Mouse (Mus musculus): ENCODE results near the gene Sept1. TPM values are rescaled to one million over a fixed set of nuclear protein-coding genes. Genes with fewer than 3 reads are reported as not detected.
A peak's percentile ranks its signal among the peaks of the same experiment; 100 is the strongest.
"Not testable (repeated sequence)": the region's sequence is repeated elsewhere in the genome, so short reads cannot be mapped to it uniquely, and the experiment has no call there.

The Sept1 gene
- total RNA-seq, 4 experiments from 2014 or later: 2.1 to 3.9 (median 2.6) TPM

DNA sequence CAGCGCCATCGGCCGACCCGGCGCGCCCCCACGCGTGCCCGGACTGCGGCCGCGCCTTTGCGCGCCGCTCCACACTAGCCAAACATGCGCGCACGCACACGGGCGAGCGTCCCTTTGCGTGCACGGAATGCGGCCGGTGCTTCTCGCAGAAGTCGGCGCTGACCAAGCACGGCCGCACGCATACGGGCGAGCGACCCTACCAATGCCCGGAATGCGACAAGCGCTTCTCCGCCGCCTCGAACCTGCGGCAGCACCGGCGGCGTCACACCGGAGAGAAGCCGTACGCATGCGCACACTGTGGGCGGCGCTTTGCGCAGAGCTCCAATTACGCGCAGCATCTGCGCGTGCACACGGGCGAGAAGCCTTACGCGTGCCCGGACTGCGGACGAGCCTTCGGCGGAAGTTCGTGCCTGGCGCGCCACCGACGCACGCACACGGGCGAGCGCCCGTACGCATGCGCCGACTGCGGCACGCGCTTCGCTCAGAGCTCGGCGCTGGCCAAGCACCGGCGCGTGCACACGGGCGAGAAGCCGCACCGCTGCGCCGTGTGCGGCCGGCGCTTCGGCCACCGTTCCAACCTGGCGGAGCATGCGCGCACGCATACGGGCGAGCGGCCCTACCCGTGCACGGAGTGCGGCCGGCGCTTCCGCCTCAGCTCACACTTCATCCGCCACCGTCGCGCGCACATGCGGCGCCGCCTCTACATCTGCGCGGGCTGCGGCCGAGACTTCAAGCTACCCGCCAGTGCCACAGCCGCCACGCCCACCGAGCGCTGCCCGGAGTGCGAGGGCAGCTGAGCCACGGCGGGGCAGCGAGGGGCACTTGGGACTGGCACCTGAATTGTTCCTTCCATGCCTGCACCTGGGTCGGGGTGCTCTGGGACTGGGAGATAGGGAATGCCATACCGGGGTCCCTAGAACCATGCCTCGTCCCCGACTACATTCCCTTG, 21.2 kb upstream of the Sept1 start:
- peak; percentile 91 for DNase-seq (ENCODE audit: low spot score)

DNA sequence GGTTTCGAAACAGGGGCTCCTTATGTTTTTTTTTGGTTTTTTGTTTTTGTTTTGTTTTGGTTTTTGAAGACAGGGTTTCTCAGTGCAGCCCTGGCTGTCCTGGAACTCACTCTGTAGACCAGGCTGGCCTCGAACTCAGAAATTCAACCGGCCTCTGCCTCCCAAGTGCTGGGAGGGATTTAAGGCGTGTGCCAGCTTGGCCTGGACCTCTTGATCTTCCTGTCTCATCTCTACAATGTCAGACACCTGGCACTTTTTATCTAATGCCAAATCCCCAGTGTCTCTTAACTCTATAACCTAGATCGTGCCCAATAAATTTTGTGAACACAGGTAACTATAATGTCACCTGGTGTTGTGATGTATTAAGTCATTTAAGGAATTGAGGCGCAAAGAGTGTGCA, 20.4 kb upstream of the Sept1 start:
- no peak for DNase-seq (ENCODE audit: low spot score)

DNA sequence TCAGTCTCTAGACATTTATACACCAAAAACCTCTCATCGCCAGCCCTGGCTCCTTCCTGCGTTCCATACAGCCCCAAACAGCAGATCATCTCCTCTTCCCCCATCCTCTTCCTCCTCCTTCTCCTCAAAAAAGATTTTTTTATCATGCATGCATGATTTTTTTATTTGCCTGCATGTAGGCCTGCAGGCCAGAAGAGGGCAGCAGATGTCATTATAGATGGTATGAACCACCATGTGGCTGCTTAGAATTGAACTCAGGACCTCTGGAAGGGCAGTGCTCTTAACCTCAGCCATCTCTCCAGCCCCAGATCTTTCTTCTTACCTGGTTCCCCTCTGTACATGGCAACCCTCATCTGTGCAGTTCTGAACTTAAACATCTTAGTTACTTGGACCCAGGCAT, 19.5 kb upstream of the Sept1 start:
- DNase-seq (ENCODE audit: low spot score): no peak

- DNase-seq (ENCODE audit: low spot score): not testable (repeated sequence)
Measured at GRCm38 (mm10) chr7:127250511-127250910, 17.6 kb upstream of the Sept1 start.

DNA sequence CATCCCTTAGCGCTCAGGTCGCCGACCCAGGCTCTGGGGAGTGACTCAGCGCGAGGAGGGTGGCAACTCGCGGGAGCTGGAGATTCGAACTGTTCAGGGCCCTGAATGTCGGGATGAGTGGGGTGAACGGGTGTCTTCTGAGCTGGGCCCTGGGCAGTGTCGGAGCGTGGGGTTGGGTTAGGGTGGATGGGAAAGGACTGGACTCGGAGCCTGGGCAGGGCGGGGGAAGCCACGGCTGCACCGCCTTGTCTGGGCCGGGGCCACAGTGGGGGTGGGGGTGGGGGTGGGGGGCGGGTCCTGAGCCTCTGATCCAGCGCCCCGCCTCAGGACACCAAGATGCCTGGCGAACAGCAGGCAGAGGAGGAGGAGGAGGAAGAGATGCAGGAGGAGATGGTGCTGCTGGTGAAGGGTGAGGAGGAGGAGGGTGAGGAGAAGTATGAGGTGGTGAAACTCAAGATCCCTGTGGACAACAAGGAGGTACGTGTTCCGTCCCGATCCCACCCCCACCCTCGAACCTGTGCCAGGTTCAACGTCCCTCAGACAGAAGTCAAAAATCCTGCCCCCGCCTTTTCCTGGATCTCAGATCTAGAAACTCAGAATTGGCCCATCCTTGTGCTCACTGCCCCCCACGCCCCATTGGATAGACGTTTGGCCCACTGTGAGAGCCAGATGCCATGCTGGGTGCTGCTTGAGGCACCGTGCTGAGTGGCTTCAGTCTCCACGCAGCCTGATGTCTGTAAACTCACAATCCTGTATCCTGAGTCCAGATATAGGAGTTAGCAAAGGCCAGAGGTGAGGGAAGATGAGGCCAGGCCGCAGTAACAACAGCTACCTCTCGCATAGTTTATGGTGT, 12.0 kb upstream of the Sept1 start:
- DNase-seq (ENCODE audit: low spot score): no peak

DNA sequence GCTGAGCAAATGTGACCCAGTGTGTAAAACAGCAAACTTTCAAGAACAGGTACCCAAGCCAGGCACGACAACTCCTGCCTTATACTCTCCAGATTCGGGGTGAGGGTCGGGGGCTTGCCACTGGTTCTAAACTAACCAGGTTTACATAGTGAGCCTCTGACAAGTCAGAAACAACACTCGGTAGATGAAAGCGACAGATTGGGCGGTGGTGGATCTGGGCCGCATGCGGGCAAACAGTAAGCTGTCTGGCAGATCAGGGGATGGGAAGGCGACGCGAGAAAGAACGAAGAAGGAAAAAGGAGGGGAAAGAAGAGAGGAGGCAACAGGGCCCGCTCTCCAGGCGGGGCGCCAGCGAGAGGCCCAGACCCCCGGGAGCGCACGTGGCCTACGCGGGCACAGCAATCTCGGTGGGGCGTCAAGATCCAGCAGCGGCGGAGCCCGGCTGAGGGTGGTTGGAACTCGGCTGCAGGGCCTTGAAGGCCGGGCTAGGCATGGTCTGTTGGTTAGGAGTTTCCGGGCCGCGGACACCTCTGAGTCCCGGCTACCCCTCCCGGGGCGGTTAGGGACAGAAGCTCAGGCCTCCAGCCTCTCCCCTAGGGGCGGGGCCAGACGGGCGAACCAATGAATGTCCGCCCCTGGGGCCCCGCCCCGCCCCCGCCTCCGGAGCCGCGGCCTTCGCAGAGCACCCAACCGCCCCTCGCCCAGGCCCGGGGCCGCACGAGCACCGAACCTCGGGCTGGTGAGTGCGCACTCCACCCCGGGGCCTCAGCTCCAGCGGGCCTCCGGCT, 11.1 kb upstream of the Sept1 start, which contains the start of gene Zfp771:
Gene Zfp771 (plus strand): TSS at position 405 of the 788 bp plus-strand sequence.
- peak; percentile 90 for DNase-seq (ENCODE audit: low spot score)

- DNase-seq (ENCODE audit: low spot score): no peak
Measured at GRCm38 (mm10) chr7:127243361-127243867, 10.5 kb upstream of the Sept1 start.

GRCm38 (mm10) chr7:127234777-127235176, 1.8 kb upstream of the Sept1 start:
- DNase-seq (ENCODE audit: low spot score): no peak

- no peak for DNase-seq (ENCODE audit: low spot score)
Measured at GRCm38 (mm10) chr7:127233765-127234164, 835 bp upstream of the Sept1 start.

DNA sequence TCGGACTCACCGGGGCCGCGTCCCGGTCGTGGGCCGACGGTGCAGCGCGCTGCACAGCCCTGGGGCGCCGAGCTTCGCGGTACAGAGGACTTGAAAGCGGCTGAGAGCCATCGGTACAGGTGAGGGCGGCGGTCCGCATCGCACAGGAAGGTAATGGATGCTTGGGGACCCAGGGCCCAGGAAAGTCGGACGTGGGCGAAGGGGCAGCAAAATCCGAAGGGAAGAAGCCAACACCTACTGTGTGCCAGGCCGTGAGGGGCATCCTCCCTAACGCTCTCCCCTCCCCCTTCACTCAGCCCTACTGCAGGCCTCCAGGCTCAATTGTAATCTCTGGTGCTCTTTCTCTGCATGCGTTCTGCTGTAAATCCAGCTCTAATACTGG, 429 bp upstream of the Sept1 start:
- DNase-seq (ENCODE audit: low spot score): no peak

- DNase-seq (ENCODE audit: low spot score): no peak
Measured at GRCm38 (mm10) chr7:127231826-127232621, 906 bp downstream of the Sept1 start.

- DNase-seq (ENCODE audit: low spot score): no peak
Measured at GRCm38 (mm10) chr7:127231376-127231775, 1.6 kb downstream of the Sept1 start.

- DNase-seq (ENCODE audit: low spot score): peak; percentile 61
Measured at GRCm38 (mm10) chr7:127228615-127229303, 4.2 kb downstream of the Sept1 start.

DNA sequence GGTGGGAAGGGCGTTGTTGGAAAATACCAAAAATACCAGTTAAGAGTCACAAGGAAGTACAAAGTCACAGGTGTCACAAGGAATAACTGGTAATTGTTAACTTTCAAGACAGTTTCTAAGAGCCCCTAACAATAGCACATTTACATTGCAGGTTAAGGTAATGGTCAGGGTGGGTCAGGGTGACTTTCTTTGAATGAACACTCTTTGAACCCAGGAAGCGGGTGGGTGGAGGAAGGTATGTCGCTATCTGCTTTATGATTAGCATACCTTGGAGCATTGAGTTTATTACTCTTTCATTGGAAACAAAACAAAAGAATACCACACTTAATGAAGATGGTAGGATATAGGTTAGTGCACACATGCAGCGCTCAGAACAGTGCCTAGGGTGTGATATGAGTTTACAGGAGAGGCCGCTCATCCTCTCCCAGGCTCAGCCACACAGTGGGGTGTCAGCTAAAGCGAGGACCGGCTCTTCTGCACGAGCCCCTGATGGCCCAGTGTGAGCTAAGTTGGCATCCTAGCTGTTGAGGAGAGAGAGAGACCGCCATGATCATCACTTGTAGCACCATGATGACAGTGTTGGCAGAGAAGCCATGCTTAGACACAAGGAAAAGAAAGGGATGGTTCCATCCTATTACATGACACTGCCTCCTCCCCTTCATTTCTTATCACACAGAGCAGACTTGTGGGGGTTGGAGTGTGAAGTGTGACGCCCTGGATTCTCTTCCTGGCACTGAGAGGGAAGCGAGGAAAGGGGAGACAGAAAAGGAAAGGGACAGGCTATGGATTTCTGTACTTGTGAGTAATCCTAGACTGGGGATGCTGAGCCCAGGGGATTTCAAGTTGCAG, 7.6 kb downstream of the Sept1 start:
- no peak for DNase-seq (ENCODE audit: low spot score)

GRCm38 (mm10) chr7:127224616-127225015, 8.3 kb downstream of the Sept1 start:
- DNase-seq (ENCODE audit: low spot score): no peak

- no peak for DNase-seq (ENCODE audit: low spot score)
Measured at GRCm38 (mm10) chr7:127223515-127224478, 9.1 kb downstream of the Sept1 start.

GRCm38 (mm10) chr7:127223106-127223505, 9.8 kb downstream of the Sept1 start:
- no peak for DNase-seq (ENCODE audit: low spot score)

- no peak for DNase-seq (ENCODE audit: low spot score)
Measured at GRCm38 (mm10) chr7:127220440-127220839, 12.5 kb downstream of the Sept1 start.
